Mouse (Mus musculus): ENCODE measurements at regions not wholly inside any gene's neighbourhood (a gene's known extent, or its start where the extent isn't known, plus 50 kb on each side); places are given as distances from the start of the nearest gene placed in this dataset.

DNA sequence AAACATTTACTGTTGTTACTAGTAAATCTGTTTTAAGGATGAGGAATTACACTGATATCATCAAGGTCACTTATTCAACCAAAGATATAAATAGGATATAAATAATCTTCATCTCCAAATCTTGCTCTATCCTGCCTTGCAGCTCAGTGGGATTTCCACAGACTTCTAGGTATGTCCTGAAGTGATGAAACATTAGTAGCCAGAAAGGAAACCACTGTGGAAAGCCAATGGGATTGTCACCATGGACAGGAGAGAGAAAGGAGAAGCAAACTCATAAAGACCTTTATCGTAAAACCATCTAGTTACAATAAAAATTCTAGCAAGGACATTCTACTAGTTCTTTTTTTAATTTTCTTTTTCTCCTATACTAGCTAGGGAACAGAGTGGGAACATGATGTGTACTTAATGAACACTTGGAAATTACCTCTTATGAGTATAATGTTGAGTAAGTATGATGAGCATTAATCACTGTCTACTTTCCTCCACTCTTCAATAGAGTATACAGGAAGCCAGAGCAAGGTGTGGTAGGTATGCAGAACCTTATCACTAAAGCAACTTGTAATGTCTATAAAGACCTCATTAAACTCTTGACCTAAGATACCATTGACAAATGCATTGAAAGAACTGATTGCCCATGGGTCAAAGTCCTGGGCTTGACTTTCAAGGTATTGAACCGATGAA, 219.4 kb upstream of the Atp2b1 start:
- H3K36me3 ChIP-seq (ENCODE audit: control insufficient read depth, insufficient read depth, low read length), result no peaks in the 10 kb centered on the region
- no peak overlapping the region for H3K4me2 ChIP-seq (replicated peaks; ENCODE audit: low read depth)
- DNase-seq (ENCODE audit: low spot score) (no peak), ATAC-seq (ENCODE audit: low FRiP score, low TSS enrichment) (peak; percentile 99)
- H3K9ac ChIP-seq (ENCODE audit: low read length), result no peak overlapping the region
- H3K27ac ChIP-seq (replicated peaks), result no peak overlapping the region
- H3K4me1 ChIP-seq (replicated peaks; ENCODE audit: control insufficient read depth, insufficient read depth), result no peaks in the 10 kb centered on the region
- no peaks in the 10 kb centered on the region for H3K9me3 ChIP-seq (ENCODE audit: control insufficient read depth, low read length)
- H3K27me3 ChIP-seq (ENCODE audit: control insufficient read depth, insufficient read depth, low read length), result no peaks in the 10 kb centered on the region
- 59% methylated on average over 2 of the region's 2 CpGs for WGBS
- no peak overlapping the region for H3K4me3 ChIP-seq (ENCODE audit: low read depth, low read length)
- TF ChIP-seq CTCF (IDR thresholded peaks at IDR 0.05; ENCODE audit: low read depth), result no peak
- no peak for TF ChIP-seq EP300 (optimal IDR thresholded peaks at IDR 0.05)

GRCm38 (mm10) chr10:98695371-98695725, 218.9 kb upstream of the Atp2b1 start:
- no peak overlapping the region for H3K4me3 ChIP-seq (ENCODE audit: low read depth, low read length)
- H3K36me3 ChIP-seq (ENCODE audit: control insufficient read depth, insufficient read depth, low read length), result no peaks in the 10 kb centered on the region
- WGBS, result 74% methylated on average over 2 of the region's 2 CpGs
- H3K27me3 ChIP-seq (ENCODE audit: control insufficient read depth, insufficient read depth, low read length), result no peaks in the 10 kb centered on the region
- no peaks in the 10 kb centered on the region for H3K4me1 ChIP-seq (replicated peaks; ENCODE audit: control insufficient read depth, insufficient read depth)
- no peaks in the 10 kb centered on the region for H3K9me3 ChIP-seq (ENCODE audit: control insufficient read depth, low read length)
- no peak overlapping the region for H3K27ac ChIP-seq (replicated peaks)
- H3K9ac ChIP-seq (ENCODE audit: low read length), result no peak overlapping the region
- H3K4me2 ChIP-seq (replicated peaks; ENCODE audit: low read depth), result no peak overlapping the region
- ATAC-seq (ENCODE audit: low FRiP score, low TSS enrichment) (peak; percentile 55), DNase-seq (ENCODE audit: low spot score) (peak; percentile 37)
- TF ChIP-seq CTCF (IDR thresholded peaks at IDR 0.05; ENCODE audit: low read depth), result no peak
- TF ChIP-seq EP300 (optimal IDR thresholded peaks at IDR 0.05), result no peak

- Histone ChIP-seq H3K36me3 (ENCODE audit: control insufficient read depth, insufficient read depth, low read length) (no peaks in the 10 kb centered on the region), H3K9me3 (ENCODE audit: control insufficient read depth, low read length) (no peaks in the 10 kb centered on the region), H3K4me1 (replicated peaks; ENCODE audit: control insufficient read depth, insufficient read depth) (no peaks in the 10 kb centered on the region), H3K9ac (ENCODE audit: low read length) (no peak overlapping the region), H3K27ac (replicated peaks) (no peak overlapping the region), H3K4me3 (ENCODE audit: low read depth, low read length) (no peak overlapping the region), H3K27me3 (ENCODE audit: control insufficient read depth, insufficient read depth, low read length) (no peaks in the 10 kb centered on the region), H3K4me2 (replicated peaks; ENCODE audit: low read depth) (no peak overlapping the region)
- TF ChIP-seq EP300 (optimal IDR thresholded peaks at IDR 0.05), result no peak
- no peak for TF ChIP-seq CTCF (IDR thresholded peaks at IDR 0.05; ENCODE audit: low read depth)
- ATAC-seq (ENCODE audit: low FRiP score, low TSS enrichment) (no peak), DNase-seq (ENCODE audit: low spot score) (no peak)
- WGBS, result 69% methylated on average over 4 of the region's 4 CpGs
Observed at GRCm38 (mm10) chr10:98697866-98698265, 216.3 kb upstream of the Atp2b1 start.

- no peak overlapping the region for H3K4me2 ChIP-seq (replicated peaks; ENCODE audit: low read depth)
- TF ChIP-seq EP300 (optimal IDR thresholded peaks at IDR 0.05) (no peak), CTCF (IDR thresholded peaks at IDR 0.05; ENCODE audit: low read depth) (no peak)
- no peak overlapping the region for H3K9ac ChIP-seq (ENCODE audit: low read length)
- no peak for ATAC-seq (ENCODE audit: low FRiP score, low TSS enrichment)
- no peaks in the 10 kb centered on the region for H3K9me3 ChIP-seq (ENCODE audit: control insufficient read depth, low read length)
- H3K27ac ChIP-seq (replicated peaks), result no peak overlapping the region
- 85% methylated on average over 4 of the region's 4 CpGs for WGBS
- H3K4me3 ChIP-seq (ENCODE audit: low read depth, low read length), result no peak overlapping the region
- H3K27me3 ChIP-seq (ENCODE audit: control insufficient read depth, insufficient read depth, low read length), result no peaks in the 10 kb centered on the region
- no peaks in the 10 kb centered on the region for H3K4me1 ChIP-seq (replicated peaks; ENCODE audit: control insufficient read depth, insufficient read depth)
- H3K36me3 ChIP-seq (ENCODE audit: control insufficient read depth, insufficient read depth, low read length), result no peaks in the 10 kb centered on the region
- no peak for DNase-seq (ENCODE audit: low spot score)
Observed at GRCm38 (mm10) chr10:98699579-98699978, 214.6 kb upstream of the Atp2b1 start.

GRCm38 (mm10) chr10:98700407-98700806, 213.8 kb upstream of the Atp2b1 start:
- no peak overlapping the region for H3K9ac ChIP-seq (ENCODE audit: low read length)
- DNase-seq (ENCODE audit: low spot score), result no peak
- ATAC-seq (ENCODE audit: low FRiP score, low TSS enrichment), result no peak
- TF ChIP-seq CTCF (IDR thresholded peaks at IDR 0.05; ENCODE audit: low read depth) (no peak), EP300 (optimal IDR thresholded peaks at IDR 0.05) (no peak)
- H3K27me3 ChIP-seq (ENCODE audit: control insufficient read depth, insufficient read depth, low read length), result no peaks in the 10 kb centered on the region
- H3K4me2 ChIP-seq (replicated peaks; ENCODE audit: low read depth), result no peak overlapping the region
- H3K27ac ChIP-seq (replicated peaks), result no peak overlapping the region
- no peaks in the 10 kb centered on the region for H3K4me1 ChIP-seq (replicated peaks; ENCODE audit: control insufficient read depth, insufficient read depth)
- no peaks in the 10 kb centered on the region for H3K9me3 ChIP-seq (ENCODE audit: control insufficient read depth, low read length)
- no peaks in the 10 kb centered on the region for H3K36me3 ChIP-seq (ENCODE audit: control insufficient read depth, insufficient read depth, low read length)
- 80% methylated on average over 4 of the region's 4 CpGs for WGBS
- no peak overlapping the region for H3K4me3 ChIP-seq (ENCODE audit: low read depth, low read length)

DNA sequence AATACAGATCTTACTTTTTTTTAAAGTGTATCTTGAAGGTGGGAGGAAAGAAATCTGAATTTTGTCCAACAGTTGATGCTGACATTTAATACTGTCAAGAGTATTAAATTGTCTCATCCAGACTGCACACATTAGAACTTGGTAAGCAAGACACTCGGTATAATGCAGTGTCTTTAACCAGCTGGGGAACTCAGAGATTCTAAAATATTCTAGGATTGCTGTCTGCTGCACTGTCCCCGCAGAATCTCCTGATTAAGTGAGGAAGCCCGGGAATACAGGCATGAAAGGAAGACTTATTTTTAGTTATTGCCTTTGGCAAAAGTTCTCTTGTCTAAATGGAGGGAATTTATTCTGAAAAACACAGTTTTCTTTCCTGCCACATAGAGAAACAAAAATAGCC, 212.9 kb upstream of the Atp2b1 start:
- H3K4me2 ChIP-seq (replicated peaks; ENCODE audit: low read depth), result no peak overlapping the region
- no peak for TF ChIP-seq EP300 (optimal IDR thresholded peaks at IDR 0.05)
- TF ChIP-seq CTCF (IDR thresholded peaks at IDR 0.05; ENCODE audit: low read depth), result no peak
- ATAC-seq (ENCODE audit: low FRiP score, low TSS enrichment), result no peak
- H3K4me1 ChIP-seq (replicated peaks; ENCODE audit: control insufficient read depth, insufficient read depth), result no peaks in the 10 kb centered on the region
- no peaks in the 10 kb centered on the region for H3K9me3 ChIP-seq (ENCODE audit: control insufficient read depth, low read length)
- H3K27me3 ChIP-seq (ENCODE audit: control insufficient read depth, insufficient read depth, low read length), result no peaks in the 10 kb centered on the region
- WGBS, result 49% methylated on average over 3 of the region's 3 CpGs
- H3K27ac ChIP-seq (replicated peaks), result no peak overlapping the region
- no peak overlapping the region for H3K4me3 ChIP-seq (ENCODE audit: low read depth, low read length)
- H3K36me3 ChIP-seq (ENCODE audit: control insufficient read depth, insufficient read depth, low read length), result no peaks in the 10 kb centered on the region
- H3K9ac ChIP-seq (ENCODE audit: low read length), result no peak overlapping the region
- no peak for DNase-seq (ENCODE audit: low spot score)
